Mouse (Mus musculus) erythroblast, embryonic 14.5 days (primary cell): ENCODE data around the gene Ubxn10.

Experiments
- GATA1 ChIP-seq: IDR thresholded peaks from 2 replicates; pipeline ENCODE4 v1.6.1; 2012; ENCODE audit warnings: low read length, inconsistent platforms, mixed read lengths
- TAL1 ChIP-seq: IDR thresholded peaks from 3 replicates; pipeline ENCODE4 v1.6.1; 2012; ENCODE audit warnings: low read length, inconsistent platforms, mixed read lengths

- TF ChIP-seq GATA1 (no peak), TAL1 (no peak)
These were observed 59.4 kb downstream of the Ubxn10 start for GRCm38 (mm10) chr4:138677579-138677978.
